Mouse (Mus musculus) hindbrain, postnatal 0 days (tissue): ENCODE measurements around the gene Uvrag. TPM values are rescaled to one million over a fixed set of nuclear protein-coding genes. Genes with fewer than 3 reads are reported as not detected.

Experiments used
- ATAC-seq: fragments of 200-750 bp; cut with Nextera tagmentation; 2 replicates; pipeline ENCODE4 v1.8.0; 2017; ENCODE audit warnings: mild to moderate bottlenecking, moderate TSS enrichment, moderate library complexity
- DNase-seq: peaks from one replicate; pipeline ENCODE4 v3.0.0-alpha.2; 2015; ENCODE audit warnings: low spot score
- H3K27ac ChIP-seq: fragments of 300-500 bp; sonication (generic); 2 replicates; pipeline ENCODE4 v1.5.1; 2014; ENCODE audit warnings: mild to moderate bottlenecking
- H3K27me3 ChIP-seq: fragments of 300-500 bp; sonication (generic); 2 replicates; pipeline ENCODE4 v1.6.1; 2014; ENCODE audit warnings: low read length, mixed read lengths; ENCODE audit not compliant: insufficient read depth
- H3K36me3 ChIP-seq: fragments of 300-500 bp; sonication (generic); 2 replicates; pipeline ENCODE4 v1.6.1; 2014; ENCODE audit warnings: low read length, mixed read lengths; ENCODE audit not compliant: insufficient read depth
- H3K4me1 ChIP-seq: fragments of 300-500 bp; sonication (generic); 2 replicates; pipeline ENCODE4 v1.6.1; 2014; ENCODE audit warnings: antibody characterized with exemption, low read length, mixed read lengths; ENCODE audit not compliant: insufficient read depth
- H3K4me2 ChIP-seq: fragments of 300-500 bp; sonication (generic); 2 replicates; pipeline ENCODE4 v1.6.1; 2014; ENCODE audit warnings: low read depth, mild to moderate bottlenecking, low read length, moderate library complexity, mixed read lengths
- H3K4me3 ChIP-seq: fragments of 300-500 bp; sonication (generic); 2 replicates; pipeline ENCODE4 v1.5.1; 2014; ENCODE audit warnings: low read length
- H3K9ac ChIP-seq: fragments of 300-500 bp; sonication (generic); replicated peaks from 2 replicates; pipeline ENCODE4 v1.6.1; 2014; ENCODE audit warnings: mild to moderate bottlenecking, low read length, moderate library complexity, mixed read lengths
- H3K9me3 ChIP-seq: fragments of 300-500 bp; sonication (generic); 2 replicates; pipeline ENCODE4 v1.6.1; 2016; ENCODE audit warnings: low read length, mixed read lengths
- CTCF ChIP-seq: IDR thresholded peaks from 2 replicates; pipeline ENCODE4 v1.5.1; 2016; ENCODE audit warnings: antibody characterized with exemption, control low read depth, low read depth
- WGBS: fragments of 180-500 bp; shearing (Covaris S2); extraction: QIAGEN DNeasy Blood & Tissue Kit; methylation state at CpG from one replicate; pipeline ENCODE4 v1.1.7; 2014; 5-methylcytosine and 5-hydroxymethylcytosine counted together
- polyA plus RNA-seq: library from polyadenylated mRNA; unstranded; fragments of >200 nt; fragmentation: Nextera tagmentation; extraction: Ambion mirVana; gene quantifications from 2 replicates; pipeline ENCODE4 v1.2.1, GENCODE M21; 2015
- total RNA-seq: library from RNA; depleted of rRNA; stranded (reverse); fragments of >200 nt; gene quantifications from 2 replicates; pipeline ENCODE4 v1.2.3, GENCODE M21; 2014

Gene Uvrag
- total and polyA plus RNA-seq, 2 experiments from 2014 or later: 16.5 to 36.7 TPM

- DNase-seq: no peak
- Histone ChIP-seq H3K4me3 (no peak overlapping the region), H3K4me1 (no peaks in the 10 kb centered on the region), H3K9me3 (no peaks in the 10 kb centered on the region), H3K27ac (no peak overlapping the region), H3K27me3 (no peaks in the 10 kb centered on the region), H3K9ac (no peak overlapping the region), H3K36me3 (0 out of 2 replicates have a peak, but pooled peaks cover 4% of the 10 kb centered on the region), H3K4me2 (no peak overlapping the region)
- WGBS: 87% methylated on average over 4 of the region's 4 CpGs
- TF ChIP-seq CTCF: no peak
- no peak for ATAC-seq
These were observed 147.5 kb downstream of the Uvrag start for GRCm38 (mm10) chr7:98993395-98993794.

- DNase-seq: no peak
- no peak overlapping the region for H3K27ac ChIP-seq
- H3K9me3 ChIP-seq: no peaks in the 10 kb centered on the region
- no peak overlapping the region for H3K9ac ChIP-seq
- WGBS: 92% methylated on average over 2 of the region's 2 CpGs
- H3K4me2 ChIP-seq: no peak overlapping the region
- no peak overlapping the region for H3K4me3 ChIP-seq
- no peaks in the 10 kb centered on the region for H3K27me3 ChIP-seq
- ATAC-seq: no peak
- H3K4me1 ChIP-seq: no peaks in the 10 kb centered on the region
- no peak for TF ChIP-seq CTCF
- 0 out of 2 replicates have a peak, but pooled peaks cover 4% of the 10 kb centered on the region for H3K36me3 ChIP-seq
These were observed 149.7 kb downstream of the Uvrag start for GRCm38 (mm10) chr7:98991204-98991761.

DNA sequence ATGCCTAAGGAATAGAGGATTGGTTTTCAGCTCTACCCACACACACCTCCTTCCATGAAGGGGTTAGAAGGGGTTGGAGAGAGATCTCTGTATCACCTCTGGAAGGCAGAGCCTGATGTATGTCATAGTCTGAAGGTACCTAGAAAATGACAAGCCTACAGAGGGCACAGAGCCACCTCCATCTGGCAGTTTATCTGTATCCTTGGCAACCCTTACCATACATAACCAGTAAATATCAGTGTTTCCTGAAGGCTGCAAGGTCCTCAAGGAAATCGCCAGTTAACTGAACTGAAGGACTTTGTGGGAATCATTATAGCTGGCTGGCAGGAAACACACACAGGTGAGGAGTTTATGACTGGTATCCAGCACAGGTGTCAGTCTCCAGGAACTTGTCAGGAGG is 150.4 kb downstream of the Uvrag start:
- H3K9ac ChIP-seq: no peak overlapping the region
- no peak for TF ChIP-seq CTCF
- H3K9me3 ChIP-seq: no peaks in the 10 kb centered on the region
- WGBS: 69% methylated on average over 1 of the region's 1 CpGs
- H3K4me2 ChIP-seq: no peak overlapping the region
- ATAC-seq (no peak), DNase-seq (no peak)
- H3K27ac ChIP-seq: no peak overlapping the region
- no peaks in the 10 kb centered on the region for H3K4me1 ChIP-seq
- H3K36me3 ChIP-seq: 0 out of 2 replicates have a peak, but pooled peaks cover 4% of the 10 kb centered on the region
- H3K27me3 ChIP-seq: no peaks in the 10 kb centered on the region
- H3K4me3 ChIP-seq: no peak overlapping the region

GRCm38 (mm10) chr7:98986962-98987441 is 153.9 kb downstream of the Uvrag start:
- Histone ChIP-seq H3K4me1 (0 out of 2 replicates have a peak, but pooled peaks cover 6% of the 10 kb centered on the region), H3K36me3 (0 out of 2 replicates have a peak, but pooled peaks cover 4% of the 10 kb centered on the region), H3K9me3 (no peaks in the 10 kb centered on the region), H3K9ac (no peak overlapping the region), H3K27me3 (no peaks in the 10 kb centered on the region), H3K4me2 (no peak overlapping the region), H3K4me3 (no peak overlapping the region), H3K27ac (no peak overlapping the region)
- no peak for DNase-seq
- ATAC-seq: no peak
- no peak for TF ChIP-seq CTCF
- WGBS: 91% methylated on average over 14 of the region's 14 CpGs

DNA sequence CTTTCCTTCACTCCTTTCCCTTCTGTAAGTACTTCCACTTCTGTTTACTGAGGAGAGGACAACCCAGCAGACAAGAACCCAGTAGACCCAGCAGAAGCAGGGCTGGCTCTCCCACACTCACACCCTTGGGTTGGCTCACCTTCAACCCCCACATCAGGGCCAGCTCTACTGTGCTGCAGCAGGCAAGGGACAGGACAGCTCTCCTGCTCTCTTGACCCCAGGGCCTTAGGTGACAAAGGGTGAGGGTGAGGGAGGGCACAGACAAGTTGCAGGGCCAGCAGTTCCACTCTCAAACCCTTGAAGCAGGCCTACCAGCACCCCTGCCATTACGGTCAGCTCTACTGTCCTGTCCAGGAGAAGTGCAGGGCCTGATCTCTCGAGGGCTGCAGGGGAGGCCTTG is 155.0 kb downstream of the Uvrag start:
- 0 out of 2 replicates have a peak, but pooled peaks cover 6% of the 10 kb centered on the region for H3K4me1 ChIP-seq
- H3K27me3 ChIP-seq: no peaks in the 10 kb centered on the region
- ATAC-seq (no peak), DNase-seq (no peak)
- no peak overlapping the region for H3K27ac ChIP-seq
- H3K36me3 ChIP-seq: no peaks in the 10 kb centered on the region
- WGBS: 66% methylated on average over 2 of the region's 2 CpGs
- no peaks in the 10 kb centered on the region for H3K9me3 ChIP-seq
- no peak overlapping the region for H3K9ac ChIP-seq
- no peak overlapping the region for H3K4me3 ChIP-seq
- no peak overlapping the region for H3K4me2 ChIP-seq
- no peak for TF ChIP-seq CTCF

GRCm38 (mm10) chr7:98985489-98985888 is 155.5 kb downstream of the Uvrag start:
- DNase-seq: no peak

DNA sequence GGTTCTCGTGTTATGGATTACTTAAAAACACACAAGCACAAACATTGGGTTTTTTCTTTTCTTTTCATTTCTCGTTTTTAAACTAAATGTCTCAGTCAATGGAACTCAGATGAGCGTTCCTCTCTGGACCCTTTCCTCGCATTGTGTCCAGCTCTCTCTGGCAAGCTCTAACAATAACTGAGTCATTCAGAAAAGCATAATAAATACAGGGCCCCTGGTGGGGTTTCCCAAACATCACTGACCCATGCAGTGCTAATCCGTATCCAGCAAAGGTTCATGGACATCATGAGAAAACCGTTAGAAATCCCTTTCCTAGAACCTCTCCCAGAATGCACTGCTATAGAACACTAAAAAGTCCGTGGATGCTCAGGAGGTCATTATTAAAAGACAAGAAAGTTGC is 156.6 kb downstream of the Uvrag start:
- 36% methylated on average over 7 of the region's 7 CpGs for WGBS
- 0 out of 2 replicates have a peak, but pooled peaks cover 6% of the 10 kb centered on the region for H3K4me1 ChIP-seq
- H3K4me3 ChIP-seq: no peak overlapping the region
- DNase-seq (no peak), ATAC-seq (no peak)
- H3K4me2 ChIP-seq: no peak overlapping the region
- no peak overlapping the region for H3K27ac ChIP-seq
- no peak overlapping the region for H3K9ac ChIP-seq
- no peaks in the 10 kb centered on the region for H3K36me3 ChIP-seq
- no peak for TF ChIP-seq CTCF
- H3K9me3 ChIP-seq: no peaks in the 10 kb centered on the region
- no peaks in the 10 kb centered on the region for H3K27me3 ChIP-seq

More at GRCm38 (mm10) chr7:98985489-98985888, 155.5 kb downstream of the Uvrag start:
- TF ChIP-seq CTCF: no peak
- Histone ChIP-seq H3K4me1 (0 out of 2 replicates have a peak, but pooled peaks cover 6% of the 10 kb centered on the region), H3K4me2 (no peak overlapping the region), H3K36me3 (no peaks in the 10 kb centered on the region), H3K4me3 (no peak overlapping the region), H3K27me3 (no peaks in the 10 kb centered on the region), H3K9ac (no peak overlapping the region), H3K27ac (no peak overlapping the region), H3K9me3 (no peaks in the 10 kb centered on the region)
- 80% methylated on average over 6 of the region's 6 CpGs for WGBS
- ATAC-seq: no peak
